ENCODE assay signal across 7 mouse cellular contexts in genomic region chr8:123761266-123761882, GRCm38 (mm10). TPM values are rescaled to one million over a fixed set of nuclear protein-coding genes. Genes with fewer than 3 reads are reported as not detected.
A peak's percentile ranks its signal among the peaks of the same experiment; 100 is the strongest.
DNase-seq lines count a peak whose midpoint lies in the region; ATAC-seq and TF ChIP-seq lines count a peak whose summit lies in the region.

No protein-coding gene starts in this region.

- ATAC-seq in limb, embryonic 14.5 days (ENCODE audit: low FRiP score, low read depth), result no peak
- ATAC-seq in megakaryocyte progenitor cell, adult 5-6 weeks (replicated peaks; ENCODE audit: poor library complexity), result no peak

- H3K36me3 ChIP-seq in testis, adult 2 months (ENCODE audit: control insufficient read depth, insufficient read depth, low read length), result no peaks in the 10 kb centered on the region
- no peaks in the 10 kb centered on the region for H3K36me3 ChIP-seq in heart, embryonic 10.5 days
- H3K36me3 ChIP-seq in limb, embryonic 14.5 days (ENCODE audit: control insufficient read depth, insufficient read depth, low read length), result no peaks in the 10 kb centered on the region

- TF ChIP-seq POLR2A in testis, adult 2 months (IDR thresholded peaks at IDR 0.05; ENCODE audit: control insufficient read depth, low read depth, low read length), result no peak
- TF ChIP-seq POLR2A in limb, embryonic 14.5 days (IDR thresholded peaks at IDR 0.05; ENCODE audit: borderline replicate concordance, extremely low read depth, insufficient read depth, insufficient read length), result no peak

- 0 out of 2 replicates have a peak overlapping the region, but pooled peaks have one; percentile 10 for H3K27ac ChIP-seq in testis, adult 2 months (ENCODE audit: control insufficient read depth, insufficient read depth, low read depth, low read length)
- peak overlapping the region; percentile 73 for H3K27ac ChIP-seq in heart, embryonic 10.5 days
- H3K27ac ChIP-seq in limb, embryonic 14.5 days (replicated peaks; ENCODE audit: low read depth, low read length), result 0 out of 2 replicates have a peak overlapping the region, but pooled peaks have one; percentile 22

- H3K4me3 ChIP-seq in testis, adult 2 months (ENCODE audit: control insufficient read depth, low read depth, low read length), result no peak overlapping the region
- no peak overlapping the region for H3K4me3 ChIP-seq in heart, embryonic 10.5 days
- H3K4me3 ChIP-seq in limb, embryonic 14.5 days (replicated peaks; ENCODE audit: low read length), result no peak overlapping the region

- no peaks in the 10 kb centered on the region for H3K9me3 ChIP-seq in heart, embryonic 10.5 days
- H3K9me3 ChIP-seq in limb, embryonic 14.5 days (ENCODE audit: control insufficient read depth, low read length), result no peaks in the 10 kb centered on the region

- 0 out of 2 replicates have a peak overlapping the region, but pooled peaks have one; percentile 8 for H3K4me2 ChIP-seq in limb, embryonic 14.5 days (replicated peaks; ENCODE audit: low read depth, low read length, severe bottlenecking)

- no peak for DNase-seq in testis, postnatal 10 days (ENCODE audit: low spot score)
- peak; percentile 65 for DNase-seq in cerebellum, adult 9-10 months
- DNase-seq in heart, embryonic 10.5 days (ENCODE audit: low spot score), result no peak
- DNase-seq in limb, embryonic 14.5 days (ENCODE audit: low spot score), result no peak
- no peak for DNase-seq in right cerebral cortex, postnatal 25 days

- no peak for TF ChIP-seq CTCF in testis, adult 2 months (IDR thresholded peaks at IDR 0.05; ENCODE audit: control insufficient read depth, insufficient read depth, insufficient replicate concordance, low read depth, low read length)

- no peak overlapping the region for H3K9ac ChIP-seq in limb, embryonic 14.5 days (ENCODE audit: low read depth, low read length, severe bottlenecking)

- H3K27me3 ChIP-seq in testis, adult 2 months (ENCODE audit: control insufficient read depth, insufficient read depth, low read length), result no peaks in the 10 kb centered on the region
- H3K27me3 ChIP-seq in heart, embryonic 10.5 days (ENCODE audit: insufficient read depth, poor library complexity, severe bottlenecking), result peaks cover 11% of the 10 kb centered on the region; the same call in 1 of the 2 replicates
- no peaks in the 10 kb centered on the region for H3K27me3 ChIP-seq in limb, embryonic 14.5 days (ENCODE audit: control insufficient read depth, insufficient read depth, low read length)

- 25% methylated on average over 12 of the region's 12 CpGs for WGBS in heart, embryonic 10.5 days
- WGBS in limb, embryonic 14.5 days, result 30% methylated on average over 12 of the region's 12 CpGs

- H3K4me1 ChIP-seq in testis, adult 2 months (ENCODE audit: control insufficient read depth, insufficient read depth, low read length), result peaks cover 2% of the 10 kb centered on the region; the same call in 1 of the 2 replicates
- peaks cover 33% of the 10 kb centered on the region for H3K4me1 ChIP-seq in heart, embryonic 10.5 days
- H3K4me1 ChIP-seq in limb, embryonic 14.5 days (ENCODE audit: control insufficient read depth, insufficient read depth, low read length), result peaks cover 20% of the 10 kb centered on the region

RNA-seq across cellular contexts. Expression of gene Rab4a, which starts 44.4 kb away (rescaled TPM):
- polyA plus RNA-seq in testis, adult 2 months (2012; rRNA removed), result 5.3 and 8.9 TPM in 2 replicates
- polyA plus RNA-seq in heart, embryonic 10.5 days (2016; fragmentation: Nextera tagmentation; extraction: Ambion mirVana), result 65.9 and 68.9 TPM in 2 replicates
- polyA plus RNA-seq in limb, embryonic 14.5 days (2012; rRNA removed), result 29.4 and 29.5 TPM in 2 replicates
- polyA plus RNA-seq in limb, embryonic 14.5 days (2014; fragmentation: Nextera tagmentation; extraction: Ambion mirVana), result 45.1 and 45.5 TPM in 2 replicates
- total RNA-seq in megakaryocyte progenitor cell, adult 5-6 weeks (2015), result 5.3 and 12.5 TPM in 2 replicates
- total RNA-seq in megakaryocyte progenitor cell, adult 5-6 weeks (2017), result 5.2 and 5.9 TPM in 2 replicates

Comparison
In these comparisons a context has a peak if more than half of its experiments do, and no peak if none do; other contexts are left out.
1. H3K27ac ChIP-seq: peak in every context shown above with its lines; median percentile 73 in heart, embryonic 10.5 days; 22 in limb, embryonic 14.5 days; 10 in testis, adult 2 months.